15 mouse cellular contexts compared by ENCODE assay signal in genomic region chr11:90726730-90727129, GRCm38 (mm10). TPM values are rescaled to one million over a fixed set of nuclear protein-coding genes. Genes with fewer than 3 reads are reported as not detected.
DNase-seq lines count a peak whose midpoint lies in the region; ATAC-seq and TF ChIP-seq lines count a peak whose summit lies in the region.
"Had no signal": no experiment of that assay in that cellular context is flagged by ENCODE, and none has a peak within 500 bp of the region (broad histone marks: within the 10 kb centered on the region; RNA-seq: fewer than 3 reads in every experiment).

No protein-coding gene starts in this region.

- H3K4me3 ChIP-seq in kidney, embryonic 15.5 days (replicated peaks) = no peak overlapping the region
- no peak overlapping the region; the same call in 1 of the 2 replicates for H3K4me3 ChIP-seq in G1E (ENCODE audit: low read depth, low read length)
- peak overlapping the region; percentile 18; the same call in 1 of the 2 replicates for H3K4me3 ChIP-seq in liver, embryonic 11.5 days (ENCODE audit: low read depth, low read length)
- H3K4me3 ChIP-seq: embryonic facial prominence, embryonic 15.5 days; left cerebral cortex, adult 2 months had no signal

- H3K9me3 ChIP-seq in kidney, embryonic 15.5 days (replicated peaks) = no peaks in the 10 kb centered on the region
- H3K9me3 ChIP-seq in G1E (replicated peaks) = 0 out of 2 replicates have a peak, but pooled peaks cover 3% of the 10 kb centered on the region
- no peaks in the 10 kb centered on the region for H3K9me3 ChIP-seq in liver, embryonic 11.5 days (ENCODE audit: control insufficient read depth, low read length)
- H3K9me3 ChIP-seq: embryonic facial prominence, embryonic 15.5 days had no signal

- WGBS in kidney, embryonic 15.5 days = 84% methylated on average over 10 of the region's 10 CpGs
- WGBS in liver, embryonic 11.5 days = 34% methylated on average over 10 of the region's 10 CpGs

- no peaks in the 10 kb centered on the region for H3K4me1 ChIP-seq in kidney, embryonic 15.5 days
- H3K4me1 ChIP-seq in G1E (ENCODE audit: insufficient read depth, low read depth, low read length) = peaks cover 22% of the 10 kb centered on the region
- H3K4me1 ChIP-seq in liver, embryonic 11.5 days (replicated peaks; ENCODE audit: control insufficient read depth, insufficient read depth, low read length) = peaks cover 12% of the 10 kb centered on the region
- H3K4me1 ChIP-seq: embryonic facial prominence, embryonic 15.5 days had no signal

- no peak for TF ChIP-seq CTCF in G1E (IDR thresholded peaks at IDR 0.05; ENCODE audit: low read depth, low read length)

- no peak overlapping the region for H3K4me2 ChIP-seq in kidney, embryonic 15.5 days
- peak overlapping the region; percentile 60 for H3K4me2 ChIP-seq in liver, embryonic 11.5 days
- H3K4me2 ChIP-seq: embryonic facial prominence, embryonic 15.5 days had no signal

- 0 out of 2 replicates have a peak overlapping the region, but pooled peaks have one; percentile 13 for H3K27ac ChIP-seq in kidney, embryonic 15.5 days
- peak overlapping the region; percentile 83 for H3K27ac ChIP-seq in liver, embryonic 11.5 days (ENCODE audit: low read depth, low read length)
- H3K27ac ChIP-seq: embryonic facial prominence, embryonic 15.5 days; left cerebral cortex, adult 2 months had no signal

- no peak for DNase-seq in kidney, adult 11 months
- no peak for DNase-seq in G1E (ENCODE audit: low spot score)
- peak; percentile 48 for DNase-seq in c-Kit-negative CD71-positive TER-119-positive erythroid progenitor cells, embryonic 14.5 days (ENCODE audit: low read depth, low spot score)
- DNase-seq in liver, embryonic 11.5 days (ENCODE audit: low spot score) = no peak
- no peak for DNase-seq in layer of hippocampus, adult 9-10 months (ENCODE audit: low spot score)
- no peak for DNase-seq in adrenal gland, postnatal 25 days
- DNase-seq in right cerebral cortex, postnatal 4 days = no peak
- DNase-seq: adrenal gland, adult 2 months; forebrain, postnatal 0 days; gastrocnemius, postnatal 36 days; lung, postnatal 10 days; thymus, adult 18-20 months had no signal

- H3K36me3 ChIP-seq in kidney, embryonic 15.5 days = no peaks in the 10 kb centered on the region
- H3K36me3 ChIP-seq in G1E (replicated peaks) = no peaks in the 10 kb centered on the region
- H3K36me3 ChIP-seq in liver, embryonic 11.5 days (ENCODE audit: control insufficient read depth, insufficient read depth, low read length) = no peaks in the 10 kb centered on the region
- H3K36me3 ChIP-seq: embryonic facial prominence, embryonic 15.5 days had no signal

- H3K9ac ChIP-seq in kidney, embryonic 15.5 days = no peak overlapping the region
- H3K9ac ChIP-seq in liver, embryonic 11.5 days (ENCODE audit: low read depth, low read length) = no peak overlapping the region; the same call in 1 of the 2 replicates
- H3K9ac ChIP-seq: embryonic facial prominence, embryonic 15.5 days; forebrain, postnatal 0 days had no signal

- H3K27me3 ChIP-seq in kidney, embryonic 15.5 days = no peaks in the 10 kb centered on the region
- H3K27me3 ChIP-seq in G1E (ENCODE audit: insufficient read depth, low read length) = no peaks in the 10 kb centered on the region
- H3K27me3 ChIP-seq in liver, embryonic 11.5 days (replicated peaks; ENCODE audit: control insufficient read depth, insufficient read depth, low read length) = no peaks in the 10 kb centered on the region
- H3K27me3 ChIP-seq: embryonic facial prominence, embryonic 15.5 days had no signal

- ATAC-seq in kidney, embryonic 15.5 days (replicated peaks; ENCODE audit: low FRiP score) = 0 out of 2 replicates have a peak, but pooled peaks have one; percentile 54
- peak; percentile 11; the same call in 1 of the 2 replicates for ATAC-seq in G1E (ENCODE audit: extremely low read depth, insufficient number of reproducible peaks, low FRiP score, poor library complexity, severe bottlenecking)
- ATAC-seq in liver, embryonic 11.5 days (replicated peaks; ENCODE audit: low FRiP score) = peak; percentile 72
- ATAC-seq: forebrain, postnatal 0 days had no signal

RNA-seq across cellular contexts. Expression of gene Tom1l1, which starts 38.6 kb away (rescaled TPM):
- polyA plus RNA-seq in kidney, embryonic 15.5 days (2015; fragmentation: Nextera tagmentation; extraction: Ambion mirVana) = 36.0 and 39.3 TPM in 2 replicates
- total RNA-seq in G1E (2014; fragmentation: Nextera tagmentation) = 36.5 and 75.4 TPM in 2 replicates
- 39.2 and 43.2 TPM in 2 replicates for total RNA-seq in G1E (2017)
- polyA plus RNA-seq in G1E (2012) = 1.0 and 2.0 TPM in 2 replicates
- 60.7 and 66.0 TPM in 2 replicates for polyA plus RNA-seq in liver, embryonic 11.5 days (2014; fragmentation: Nextera tagmentation; extraction: Ambion mirVana)
- total RNA-seq in adrenal gland, postnatal 25 days (2021) = 71.5 and 72.6 TPM in 2 replicates

Comparison
In these comparisons a context has a peak if more than half of its experiments do, and no peak if none do; other contexts are left out.
1. ATAC-seq: peak in every context shown above with its lines; median percentile 72 in liver, embryonic 11.5 days; 54 in kidney, embryonic 15.5 days; 11 in G1E.
2. RNA of gene Tom1l1, which starts 38.6 kb away (polyA plus RNA-seq): 60.7 to 66.0 TPM in liver, embryonic 11.5 days and 36.0 to 39.3 TPM in kidney, embryonic 15.5 days; 1.0 to 2.0 TPM in G1E; every median in the first group is over 10 times any median in the second.